Mouse (Mus musculus) forebrain, embryonic 14.5 days (tissue): ENCODE results near the gene Zfp459. TPM values are rescaled to one million over a fixed set of nuclear protein-coding genes. Genes with fewer than 3 reads are reported as not detected.
"Not testable (repeated sequence)": the region's sequence is repeated elsewhere in the genome, so short reads cannot be mapped to it uniquely, and the experiment has no call there.

Source experiments
- ATAC-seq: fragments of 200-750 bp; cut with Nextera tagmentation; 2 replicates; pipeline ENCODE4 v1.8.0; 2017; ENCODE audit warnings: mild to moderate bottlenecking, moderate library complexity
- DNase-seq: peaks from one replicate; pipeline ENCODE4 v3.0.0-alpha.2; 2015; ENCODE audit warnings: low spot score
- H3K27ac ChIP-seq: fragments of 300-500 bp; sonication (generic); 2 replicates; pipeline ENCODE4 v1.5.1; 2014; ENCODE audit warnings: low read depth, mild to moderate bottlenecking, control low read depth, low read length, moderate library complexity
- H3K27me3 ChIP-seq: fragments of 300-500 bp; sonication (generic); replicated peaks from 2 replicates; pipeline ENCODE4 v1.6.1; 2014; ENCODE audit warnings: low read length, control low read depth, mixed read lengths; ENCODE audit not compliant: control insufficient read depth, insufficient read depth
- H3K36me3 ChIP-seq: fragments of 300-500 bp; sonication (generic); 2 replicates; pipeline ENCODE4 v1.6.1; 2014; ENCODE audit warnings: low read length, control low read depth; ENCODE audit not compliant: control insufficient read depth, insufficient read depth
- H3K4me1 ChIP-seq: fragments of 300-500 bp; sonication (generic); 2 replicates; pipeline ENCODE4 v1.6.1; 2014; ENCODE audit warnings: antibody characterized with exemption, low read length, control low read depth; ENCODE audit not compliant: control insufficient read depth, insufficient read depth
- H3K4me2 ChIP-seq: fragments of 300-500 bp; sonication (generic); 2 replicates; pipeline ENCODE4 v1.6.1; 2014; ENCODE audit warnings: mild to moderate bottlenecking, control low read depth, low read length
- H3K4me3 ChIP-seq: fragments of 300-500 bp; sonication (generic); 2 replicates; pipeline ENCODE4 v1.5.1; 2014; ENCODE audit warnings: low read depth, low read length, control low read depth
- H3K9ac ChIP-seq: fragments of 300-500 bp; sonication (generic); 2 replicates; pipeline ENCODE4 v1.6.1; 2014; ENCODE audit warnings: mild to moderate bottlenecking, low read length, control low read depth, moderate library complexity
- H3K9me3 ChIP-seq: fragments of 300-500 bp; sonication (generic); replicated peaks from 2 replicates; pipeline ENCODE4 v1.6.1; 2016; ENCODE audit warnings: low read length, control low read depth, mixed read lengths; ENCODE audit not compliant: control insufficient read depth
- WGBS: fragments of 180-500 bp; shearing (Covaris S2); extraction: QIAGEN DNeasy Blood & Tissue Kit; methylation state at CpG from one replicate; pipeline ENCODE4 v1.1.7; 2014; 5-methylcytosine and 5-hydroxymethylcytosine counted together
- polyA plus RNA-seq: library from polyadenylated mRNA; unstranded; fragments of >200 nt; fragmentation: Nextera tagmentation; extraction: Ambion mirVana; gene quantifications from 2 replicates; pipeline ENCODE4 v1.2.1, GENCODE M21; 2014

Gene Zfp459
- polyA plus RNA-seq: 0.34 and 0.72 TPM in 2 replicates

- Histone ChIP-seq H3K27ac (no peak within 1 kb of the TSS), H3K9ac (peak within 1 kb of the TSS; percentile 53), H3K27me3 (no peaks in the 10 kb centered on the region), H3K36me3 (no peaks in the 10 kb centered on the region), H3K4me1 (no peaks in the 10 kb centered on the region), H3K4me2 (peak within 1 kb of the TSS; percentile 66), H3K9me3 (no peaks in the 10 kb centered on the region), H3K4me3 (peak within 1 kb of the TSS; percentile 41)
- DNase-seq (peak; percentile 64), ATAC-seq (peak; percentile 87)
- WGBS: 2% methylated on average over 22 of the region's 22 CpGs
These were observed at the start of gene Zfp459 for GRCm38 (mm10) chr13:67421207-67421857. Gene Zfp459, minus strand, starts transcription at chr13:67421418.

GRCm38 (mm10) chr13:67469274-67469673, 48.1 kb upstream of the Zfp459 start:
- 89% methylated on average over 3 of the region's 3 CpGs for WGBS
- 0 out of 2 replicates have a peak, but pooled peaks cover 5% of the 10 kb centered on the region for H3K36me3 ChIP-seq
- no peak for DNase-seq
- no peak for ATAC-seq
- H3K27me3 ChIP-seq: no peaks in the 10 kb centered on the region
- no peak overlapping the region for H3K27ac ChIP-seq
- H3K4me3 ChIP-seq: no peak overlapping the region
- H3K4me1 ChIP-seq: no peaks in the 10 kb centered on the region
- H3K9me3 ChIP-seq: no peaks in the 10 kb centered on the region
- H3K4me2 ChIP-seq: no peak overlapping the region
- H3K9ac ChIP-seq: no peak overlapping the region

GRCm38 (mm10) chr13:67463506-67464185, 42.4 kb upstream of the Zfp459 start:
- not testable (repeated sequence) for ATAC-seq, H3K27me3 ChIP-seq, DNase-seq, H3K36me3 ChIP-seq, H3K4me1 ChIP-seq, H3K27ac ChIP-seq, H3K4me2 ChIP-seq, H3K9ac ChIP-seq, H3K9me3 ChIP-seq, H3K4me3 ChIP-seq
- WGBS: 88% methylated on average over 3 of the region's 5 CpGs

GRCm38 (mm10) chr13:67452021-67452309, 30.7 kb upstream of the Zfp459 start:
- no peaks in the 10 kb centered on the region for H3K9me3 ChIP-seq
- peak; percentile 51 for ATAC-seq
- H3K9ac ChIP-seq: peak overlapping the region; percentile 66; the same call in 1 of the 2 replicates
- H3K36me3 ChIP-seq: no peaks in the 10 kb centered on the region
- peak overlapping the region; percentile 68 for H3K4me2 ChIP-seq
- no peaks in the 10 kb centered on the region for H3K4me1 ChIP-seq
- H3K27me3 ChIP-seq: no peaks in the 10 kb centered on the region
- no peak for DNase-seq
- H3K4me3 ChIP-seq: peak overlapping the region; percentile 45
- WGBS: 4% methylated on average over 3 of the region's 3 CpGs
- no peak overlapping the region for H3K27ac ChIP-seq

GRCm38 (mm10) chr13:67451172-67452020, 30.2 kb upstream of the Zfp459 start, which contains the start of gene Zfp874a:
Gene Zfp874a, minus strand, starts transcription at chr13:67451624.
- Histone ChIP-seq H3K27ac (no peak within 1 kb of the TSS), H3K4me2 (peak within 1 kb of the TSS; percentile 68), H3K9me3 (no peaks in the 10 kb centered on the region), H3K27me3 (no peaks in the 10 kb centered on the region), H3K4me3 (peak within 1 kb of the TSS; percentile 45), H3K36me3 (0 out of 2 replicates have a peak, but pooled peaks cover 4% of the 10 kb centered on the region), H3K9ac (peak within 1 kb of the TSS; percentile 66), H3K4me1 (no peaks in the 10 kb centered on the region)
- ATAC-seq (peak; percentile 98), DNase-seq (peak; percentile 95)
- 1% methylated on average over 20 of the region's 20 CpGs for WGBS

GRCm38 (mm10) chr13:67437095-67437494, 15.9 kb upstream of the Zfp459 start:
- DNase-seq, H3K4me1 ChIP-seq, H3K36me3 ChIP-seq, H3K4me2 ChIP-seq, H3K9ac ChIP-seq, ATAC-seq, H3K4me3 ChIP-seq, H3K9me3 ChIP-seq, H3K27me3 ChIP-seq, H3K27ac ChIP-seq: not testable (repeated sequence)
- WGBS: 57% methylated on average over 1 of the region's 3 CpGs

GRCm38 (mm10) chr13:67428116-67428515, 6.9 kb upstream of the Zfp459 start:
- DNase-seq (no peak), ATAC-seq (no peak)
- Histone ChIP-seq H3K27ac (no peak overlapping the region), H3K36me3 (no peaks in the 10 kb centered on the region), H3K4me3 (no peak overlapping the region), H3K4me2 (no peak overlapping the region), H3K9ac (no peak overlapping the region), H3K9me3 (no peaks in the 10 kb centered on the region), H3K27me3 (no peaks in the 10 kb centered on the region), H3K4me1 (no peaks in the 10 kb centered on the region)
- WGBS: 83% methylated on average over 3 of the region's 3 CpGs

GRCm38 (mm10) chr13:67425699-67426098, 4.5 kb upstream of the Zfp459 start:
- H3K27me3 ChIP-seq, H3K9ac ChIP-seq, H3K9me3 ChIP-seq, H3K4me1 ChIP-seq, H3K4me3 ChIP-seq, H3K27ac ChIP-seq, H3K4me2 ChIP-seq, H3K36me3 ChIP-seq, ATAC-seq, DNase-seq: not testable (repeated sequence)
